Mouse (Mus musculus): ENCODE measurements around the gene Git2. TPM values are rescaled to one million over a fixed set of nuclear protein-coding genes. Genes with fewer than 3 reads are reported as not detected.

Gene Git2
- polyA plus RNA-seq (2015; fragmentation: Nextera tagmentation; extraction: Ambion mirVana): 27.1 and 29.9 TPM in 2 replicates

- H3K9ac ChIP-seq (ENCODE audit: low read depth, low read length): peak within 1 kb of the TSS; percentile 95
- peaks cover 25% of the 10 kb centered on the region; the same call in 1 of the 2 replicates for H3K4me1 ChIP-seq (ENCODE audit: control insufficient read depth, insufficient read depth, low read length)
- peak within 1 kb of the TSS; percentile 91 for H3K27ac ChIP-seq (ENCODE audit: low read length)
- H3K4me2 ChIP-seq (ENCODE audit: low read depth, low read length): peak within 1 kb of the TSS; percentile 91
- no peaks in the 10 kb centered on the region for H3K36me3 ChIP-seq (ENCODE audit: control insufficient read depth, insufficient read depth, low read length)
- whole genome bisulfite sequencing: under 1% methylated on average over 46 of the region's 63 CpGs
- H3K27me3 ChIP-seq (replicated peaks; ENCODE audit: control insufficient read depth, insufficient read depth, low read length): no peaks in the 10 kb centered on the region
- no peaks in the 10 kb centered on the region for H3K9me3 ChIP-seq (ENCODE audit: control insufficient read depth, low read length)
- ATAC-seq: peak; percentile 9
- peak within 1 kb of the TSS; percentile 96 for H3K4me3 ChIP-seq (ENCODE audit: low read length)
Measured at GRCm38 (mm10) chr5:114775056-114775979, at the start of gene Git2. Gene Git2 (minus strand): TSS chr5:114775517.

GRCm38 (mm10) chr5:114824197-114824596 lies 48.9 kb upstream of the Git2 start:
- no peak overlapping the region for H3K4me3 ChIP-seq (ENCODE audit: low read length)

GRCm38 (mm10) chr5:114822796-114823688 lies 47.7 kb upstream of the Git2 start, which contains the start of gene 1500011B03Rik:
Gene 1500011B03Rik (minus strand): TSS chr5:114823468.
- H3K9me3 ChIP-seq (ENCODE audit: control insufficient read depth, low read length): no peaks in the 10 kb centered on the region
- H3K27ac ChIP-seq (ENCODE audit: low read length): peak within 1 kb of the TSS; percentile 68; the same call in 1 of the 2 replicates
- peak within 1 kb of the TSS; percentile 69 for H3K9ac ChIP-seq (ENCODE audit: low read depth, low read length)
- H3K4me2 ChIP-seq (ENCODE audit: low read depth, low read length): peak within 1 kb of the TSS; percentile 77
- WGBS: 8% methylated on average over 53 of the region's 53 CpGs
- peak within 1 kb of the TSS; percentile 60 for H3K4me3 ChIP-seq (ENCODE audit: low read length)
- H3K4me1 ChIP-seq (ENCODE audit: control insufficient read depth, insufficient read depth, low read length): no peaks in the 10 kb centered on the region; the same call in 1 of the 2 replicates
- H3K27me3 ChIP-seq (replicated peaks; ENCODE audit: control insufficient read depth, insufficient read depth, low read length): no peaks in the 10 kb centered on the region
- peak; percentile 71 for ATAC-seq
- no peaks in the 10 kb centered on the region for H3K36me3 ChIP-seq (ENCODE audit: control insufficient read depth, insufficient read depth, low read length)

More at GRCm38 (mm10) chr5:114824197-114824596, 48.9 kb upstream of the Git2 start:
- no peaks in the 10 kb centered on the region for H3K9me3 ChIP-seq (ENCODE audit: control insufficient read depth, low read length)
- WGBS: 26% methylated on average over 9 of the region's 9 CpGs
- H3K4me2 ChIP-seq (ENCODE audit: low read depth, low read length): 0 out of 2 replicates have a peak overlapping the region, but pooled peaks have one; percentile 14
- no peak overlapping the region for H3K27ac ChIP-seq (ENCODE audit: low read length)
- no peaks in the 10 kb centered on the region for H3K27me3 ChIP-seq (replicated peaks; ENCODE audit: control insufficient read depth, insufficient read depth, low read length)
- no peaks in the 10 kb centered on the region; the same call in 1 of the 2 replicates for H3K4me1 ChIP-seq (ENCODE audit: control insufficient read depth, insufficient read depth, low read length)
- no peaks in the 10 kb centered on the region for H3K36me3 ChIP-seq (ENCODE audit: control insufficient read depth, insufficient read depth, low read length)
- ATAC-seq: no peak
- H3K9ac ChIP-seq (ENCODE audit: low read depth, low read length): no peak overlapping the region

GRCm38 (mm10) chr5:114818124-114818523 lies 42.8 kb upstream of the Git2 start:
- no peak for ATAC-seq
- H3K4me2 ChIP-seq (ENCODE audit: low read depth, low read length): no peak overlapping the region
- WGBS: 79% methylated on average over 10 of the region's 11 CpGs

GRCm38 (mm10) chr5:114816599-114816998 lies 41.3 kb upstream of the Git2 start:
- Histone ChIP-seq H3K36me3 (ENCODE audit: control insufficient read depth, insufficient read depth, low read length) (no peaks in the 10 kb centered on the region), H3K27me3 (replicated peaks; ENCODE audit: control insufficient read depth, insufficient read depth, low read length) (no peaks in the 10 kb centered on the region), H3K4me2 (ENCODE audit: low read depth, low read length) (no peak overlapping the region), H3K4me3 (ENCODE audit: low read length) (no peak overlapping the region), H3K4me1 (ENCODE audit: control insufficient read depth, insufficient read depth, low read length) (0 out of 2 replicates have a peak, but pooled peaks cover 5% of the 10 kb centered on the region), H3K27ac (ENCODE audit: low read length) (no peak overlapping the region), H3K9me3 (ENCODE audit: control insufficient read depth, low read length) (no peaks in the 10 kb centered on the region), H3K9ac (ENCODE audit: low read depth, low read length) (no peak overlapping the region)
- 53% methylated on average over 6 of the region's 6 CpGs for WGBS
- no peak for ATAC-seq

More at GRCm38 (mm10) chr5:114818124-114818523, 42.8 kb upstream of the Git2 start:
- H3K27me3 ChIP-seq (replicated peaks; ENCODE audit: control insufficient read depth, insufficient read depth, low read length): no peaks in the 10 kb centered on the region
- no peak overlapping the region for H3K4me3 ChIP-seq (ENCODE audit: low read length)
- no peaks in the 10 kb centered on the region for H3K9me3 ChIP-seq (ENCODE audit: control insufficient read depth, low read length)
- H3K27ac ChIP-seq (ENCODE audit: low read length): no peak overlapping the region
- H3K9ac ChIP-seq (ENCODE audit: low read depth, low read length): no peak overlapping the region
- no peaks in the 10 kb centered on the region for H3K36me3 ChIP-seq (ENCODE audit: control insufficient read depth, insufficient read depth, low read length)
- no peaks in the 10 kb centered on the region for H3K4me1 ChIP-seq (ENCODE audit: control insufficient read depth, insufficient read depth, low read length)

- Histone ChIP-seq H3K9me3 (ENCODE audit: control insufficient read depth, low read length) (no peaks in the 10 kb centered on the region), H3K4me2 (ENCODE audit: low read depth, low read length) (peak overlapping the region; percentile 67), H3K4me3 (ENCODE audit: low read length) (peak overlapping the region; percentile 98), H3K9ac (ENCODE audit: low read depth, low read length) (peak overlapping the region; percentile 89), H3K36me3 (ENCODE audit: control insufficient read depth, insufficient read depth, low read length) (no peaks in the 10 kb centered on the region), H3K4me1 (ENCODE audit: control insufficient read depth, insufficient read depth, low read length) (0 out of 2 replicates have a peak, but pooled peaks cover 5% of the 10 kb centered on the region), H3K27ac (ENCODE audit: low read length) (peak overlapping the region; percentile 75), H3K27me3 (replicated peaks; ENCODE audit: control insufficient read depth, insufficient read depth, low read length) (no peaks in the 10 kb centered on the region)
- ATAC-seq: peak; percentile 96
- under 1% methylated on average over 50 of the region's 50 CpGs for WGBS
Measured at GRCm38 (mm10) chr5:114813525-114814181, 38.3 kb upstream of the Git2 start.

- no peak for ATAC-seq
Measured at GRCm38 (mm10) chr5:114809826-114810225, 34.5 kb upstream of the Git2 start.

GRCm38 (mm10) chr5:114809181-114809756 lies 34.0 kb upstream of the Git2 start:
- 81% methylated on average over 10 of the region's 10 CpGs for WGBS
- ATAC-seq: no peak
- no peaks in the 10 kb centered on the region for H3K9me3 ChIP-seq (ENCODE audit: control insufficient read depth, low read length)
- no peaks in the 10 kb centered on the region for H3K27me3 ChIP-seq (replicated peaks; ENCODE audit: control insufficient read depth, insufficient read depth, low read length)
- no peak overlapping the region for H3K4me2 ChIP-seq (ENCODE audit: low read depth, low read length)
- peaks cover 8% of the 10 kb centered on the region; the same call in 1 of the 2 replicates for H3K36me3 ChIP-seq (ENCODE audit: control insufficient read depth, insufficient read depth, low read length)
- no peak overlapping the region for H3K4me3 ChIP-seq (ENCODE audit: low read length)
- H3K9ac ChIP-seq (ENCODE audit: low read depth, low read length): no peak overlapping the region
- no peak overlapping the region for H3K27ac ChIP-seq (ENCODE audit: low read length)
- H3K4me1 ChIP-seq (ENCODE audit: control insufficient read depth, insufficient read depth, low read length): 0 out of 2 replicates have a peak, but pooled peaks cover 8% of the 10 kb centered on the region

More at GRCm38 (mm10) chr5:114809826-114810225, 34.5 kb upstream of the Git2 start:
- Histone ChIP-seq H3K9ac (ENCODE audit: low read depth, low read length) (no peak overlapping the region), H3K4me1 (ENCODE audit: control insufficient read depth, insufficient read depth, low read length) (0 out of 2 replicates have a peak, but pooled peaks cover 8% of the 10 kb centered on the region), H3K27ac (ENCODE audit: low read length) (no peak overlapping the region), H3K9me3 (ENCODE audit: control insufficient read depth, low read length) (no peaks in the 10 kb centered on the region), H3K27me3 (replicated peaks; ENCODE audit: control insufficient read depth, insufficient read depth, low read length) (no peaks in the 10 kb centered on the region), H3K36me3 (ENCODE audit: control insufficient read depth, insufficient read depth, low read length) (peaks cover 5% of the 10 kb centered on the region; the same call in 1 of the 2 replicates), H3K4me3 (ENCODE audit: low read length) (no peak overlapping the region), H3K4me2 (ENCODE audit: low read depth, low read length) (no peak overlapping the region)
- 87% methylated on average over 5 of the region's 5 CpGs for WGBS

All from intestine, embryonic 16.5 days (tissue).